Mouse (Mus musculus): ENCODE data around the gene Capn8.

- TF ChIP-seq CTCF (conservative IDR thresholded peaks at IDR 0.05; ENCODE audit: low read length), result no peak
- TF ChIP-seq POU5F1 (IDR thresholded peaks at IDR 0.05; ENCODE audit: borderline replicate concordance, low read length), result no peak
These were observed 26.7 kb downstream of the Capn8 start for GRCm38 (mm10) chr1:182591491-182591890.
